Mouse (Mus musculus) intestine, embryonic 14.5 days (tissue): ENCODE measurements around the gene Car9. TPM values are rescaled to one million over a fixed set of nuclear protein-coding genes. Genes with fewer than 3 reads are reported as not detected.

Experiments used
- polyA plus RNA-seq: library from polyadenylated mRNA; unstranded; fragments of >200 nt; fragmentation: Nextera tagmentation; extraction: Ambion mirVana; gene quantifications from 2 replicates; pipeline ENCODE4 v1.2.1, GENCODE M21; 2014

Car9 gene
- polyA plus RNA-seq, 1 experiment from 2014 or later: 9.4 TPM

Other genes starting within 250 kb of the Car9 start
- 0.62 and 0.70 TPM in 2 replicates for gene Atp8b5, start 239.8 kb upstream of the Car9 start, polyA plus RNA-seq
- gene Rusc2, start 125.0 kb upstream of the Car9 start, polyA plus RNA-seq: 11.2 and 11.7 TPM in 2 replicates
- 0.18 TPM in 1 of 2 replicates, not detected in the other for gene Fam166b, start 77.8 kb upstream of the Car9 start, polyA plus RNA-seq
- gene Tesk1, start 65.0 kb upstream of the Car9 start, polyA plus RNA-seq: 8.6 and 9.5 TPM in 2 replicates
- 4.2 and 4.8 TPM in 2 replicates for gene Cd72, start 52.3 kb upstream of the Car9 start, polyA plus RNA-seq
- gene Sit1, start 23.2 kb upstream of the Car9 start, polyA plus RNA-seq: not detected in 2 replicates
- gene Ccdc107, start 14.1 kb upstream of the Car9 start, polyA plus RNA-seq: 109 and 128 TPM in 2 replicates
- gene Arhgef39, start 7.3 kb upstream of the Car9 start, polyA plus RNA-seq: 42.5 and 47.6 TPM in 2 replicates
- 516 and 574 TPM in 2 replicates for gene Tpm2, start 16.8 kb downstream of the Car9 start, polyA plus RNA-seq
- gene Creb3, start 55.4 kb downstream of the Car9 start, polyA plus RNA-seq: 64.8 and 68.6 TPM in 2 replicates
- 66.0 and 69.8 TPM in 2 replicates for gene Tln1, start 55.7 kb downstream of the Car9 start, polyA plus RNA-seq
- gene Rgp1, start 71.7 kb downstream of the Car9 start, polyA plus RNA-seq: 25.4 and 29.7 TPM in 2 replicates
- 13.2 and 15.5 TPM in 2 replicates for gene Gba2, start 71.9 kb downstream of the Car9 start, polyA plus RNA-seq
- gene Msmp, start 77.5 kb downstream of the Car9 start, polyA plus RNA-seq: 0.49 and 1.3 TPM in 2 replicates
- gene Npr2, start 125.0 kb downstream of the Car9 start, polyA plus RNA-seq: 11.1 and 12.1 TPM in 2 replicates
- gene Spag8, start 146.6 kb downstream of the Car9 start, polyA plus RNA-seq: 0.74 and 1.2 TPM in 2 replicates
- 113 and 115 TPM in 2 replicates for gene Hint2, start 149.5 kb downstream of the Car9 start, polyA plus RNA-seq
- gene Tmem8b, start 162.0 kb downstream of the Car9 start, polyA plus RNA-seq: 4.2 TPM in 2 replicates
- gene Fam221b, start 162.2 kb downstream of the Car9 start, polyA plus RNA-seq: 2.9 and 3.9 TPM in 2 replicates
- not detected in 2 replicates for gene Olfr70, start 193.8 kb downstream of the Car9 start, polyA plus RNA-seq
- gene Olfr71, start 203.3 kb downstream of the Car9 start, polyA plus RNA-seq: not detected in 2 replicates
- gene Hrct1, start 220.2 kb downstream of the Car9 start, polyA plus RNA-seq: 0.61 and 0.85 TPM in 2 replicates
- gene Spaar, start 223.1 kb downstream of the Car9 start, polyA plus RNA-seq: 0.04 TPM in 1 of 2 replicates, not detected in the other